16 mouse cellular contexts compared by ENCODE assay signal in genomic region chr3:116232763-116233162, GRCm38 (mm10). TPM values are rescaled to one million over a fixed set of nuclear protein-coding genes. Genes with fewer than 3 reads are reported as not detected.
"Had no signal": no experiment of that assay in that cellular context is flagged by ENCODE, and none has a peak within 500 bp of the region (broad histone marks: within the 10 kb centered on the region; RNA-seq: fewer than 3 reads in every experiment).

No protein-coding gene starts in this region.

- H3K4me3 ChIP-seq: neural tube, embryonic 15.5 days; stomach, embryonic 15.5 days had no signal

- H3K9ac ChIP-seq: neural tube, embryonic 15.5 days; stomach, embryonic 15.5 days had no signal

- H3K4me1 ChIP-seq: neural tube, embryonic 15.5 days; stomach, embryonic 15.5 days had no signal

- DNase-seq: retina, postnatal 1 day; right cerebral cortex, adult 18-20 months; right cerebral cortex, postnatal 14 days; right cerebral cortex, postnatal 25 days; right cerebral cortex, postnatal 4 days; spleen, adult 18-20 months; thymus, adult 18-20 months; thymus, adult 2 months; thymus, postnatal 14 days; thymus, postnatal 25 days; thymus, postnatal 36 days; thymus, postnatal 4 days had no signal

- H3K36me3 ChIP-seq: neural tube, embryonic 15.5 days; stomach, embryonic 15.5 days had no signal

- H3K4me2 ChIP-seq: neural tube, embryonic 15.5 days; stomach, embryonic 15.5 days had no signal

- H3K27me3 ChIP-seq: neural tube, embryonic 15.5 days; stomach, embryonic 15.5 days had no signal

- H3K9me3 ChIP-seq: neural tube, embryonic 15.5 days; stomach, embryonic 15.5 days had no signal

- H3K27ac ChIP-seq: neural tube, embryonic 15.5 days; stomach, embryonic 15.5 days; stomach, postnatal 0 days had no signal

RNA-seq across cellular contexts. Expression of gene Gpr88, which starts 20.5 kb away (rescaled TPM):
- total RNA-seq: neutrophil, adult 5-6 weeks had no signal
